Mouse (Mus musculus) right cerebral cortex, postnatal 25 days (tissue): ENCODE results near the gene Hipk2.

ENCODE experiments used
- DNase-seq: peaks from one replicate; pipeline ENCODE4 v3.0.0; 2022

The Hipk2 gene

DNA sequence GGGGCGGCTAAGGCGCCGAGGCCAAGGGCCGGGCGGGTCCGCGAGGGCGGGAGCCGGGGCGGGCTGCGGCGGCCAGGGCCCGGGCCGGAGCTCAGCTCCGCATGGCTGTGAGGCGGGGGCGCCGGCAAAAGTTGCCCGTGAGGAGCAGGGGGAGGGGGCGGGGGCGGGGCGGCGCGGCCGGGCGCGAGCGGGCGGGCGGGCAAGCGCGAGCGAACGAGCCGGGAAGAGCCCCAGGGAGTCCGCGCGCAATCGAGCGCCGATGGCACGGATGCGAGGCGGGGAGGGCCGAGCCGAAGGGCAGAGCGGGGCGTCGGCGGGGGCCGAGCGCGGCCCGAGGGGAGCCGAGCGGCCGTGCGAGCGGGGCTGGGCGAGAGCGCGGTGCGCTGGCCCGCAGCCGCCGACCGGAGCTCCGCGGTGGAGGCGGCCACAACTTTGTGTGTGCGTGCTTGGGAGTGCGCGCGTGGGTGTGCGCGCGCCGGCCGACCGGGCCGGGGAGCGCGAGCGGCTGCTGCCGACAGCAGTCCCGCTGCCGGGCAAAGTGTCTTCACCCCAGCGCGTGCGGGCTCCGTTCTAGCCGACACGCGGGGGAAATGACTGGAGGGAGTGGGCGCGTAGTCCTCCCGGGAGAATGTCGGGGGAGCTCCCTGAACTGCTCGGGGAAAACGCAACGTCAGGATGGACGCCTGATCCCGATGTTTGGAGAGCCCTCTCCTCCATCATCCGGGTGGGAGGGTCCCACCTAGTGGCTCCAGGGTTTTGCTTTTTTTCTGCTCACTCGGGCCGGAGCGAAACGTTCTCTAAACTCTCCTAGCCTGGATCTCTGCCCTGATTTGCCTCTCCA is at the start of gene Hipk2:
Gene Hipk2 (minus strand): TSS at position 95 of the 841 bp plus-strand sequence.
- DNase-seq: peak; percentile 82

DNA sequence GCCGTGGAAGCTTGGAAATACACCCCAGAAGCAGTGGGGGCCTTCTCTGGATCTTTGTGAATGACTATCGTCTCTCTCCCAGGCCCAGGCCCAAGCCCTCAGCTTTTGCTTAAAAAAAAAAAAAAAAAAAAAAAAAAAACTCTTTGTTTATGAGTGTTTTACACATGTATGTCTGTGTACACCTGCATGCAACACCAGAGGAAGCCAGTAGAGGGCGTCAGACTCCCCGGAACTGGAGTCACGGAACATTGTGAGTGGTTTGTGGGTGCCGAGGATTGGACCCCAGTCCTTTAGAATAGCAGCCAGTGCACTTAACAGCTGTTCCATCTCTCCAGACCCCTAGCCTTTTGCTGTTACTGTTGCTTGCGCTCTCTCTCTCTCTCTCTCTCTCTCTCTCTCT is 49.8 kb upstream of the Hipk2 start:
- DNase-seq: no peak

DNA sequence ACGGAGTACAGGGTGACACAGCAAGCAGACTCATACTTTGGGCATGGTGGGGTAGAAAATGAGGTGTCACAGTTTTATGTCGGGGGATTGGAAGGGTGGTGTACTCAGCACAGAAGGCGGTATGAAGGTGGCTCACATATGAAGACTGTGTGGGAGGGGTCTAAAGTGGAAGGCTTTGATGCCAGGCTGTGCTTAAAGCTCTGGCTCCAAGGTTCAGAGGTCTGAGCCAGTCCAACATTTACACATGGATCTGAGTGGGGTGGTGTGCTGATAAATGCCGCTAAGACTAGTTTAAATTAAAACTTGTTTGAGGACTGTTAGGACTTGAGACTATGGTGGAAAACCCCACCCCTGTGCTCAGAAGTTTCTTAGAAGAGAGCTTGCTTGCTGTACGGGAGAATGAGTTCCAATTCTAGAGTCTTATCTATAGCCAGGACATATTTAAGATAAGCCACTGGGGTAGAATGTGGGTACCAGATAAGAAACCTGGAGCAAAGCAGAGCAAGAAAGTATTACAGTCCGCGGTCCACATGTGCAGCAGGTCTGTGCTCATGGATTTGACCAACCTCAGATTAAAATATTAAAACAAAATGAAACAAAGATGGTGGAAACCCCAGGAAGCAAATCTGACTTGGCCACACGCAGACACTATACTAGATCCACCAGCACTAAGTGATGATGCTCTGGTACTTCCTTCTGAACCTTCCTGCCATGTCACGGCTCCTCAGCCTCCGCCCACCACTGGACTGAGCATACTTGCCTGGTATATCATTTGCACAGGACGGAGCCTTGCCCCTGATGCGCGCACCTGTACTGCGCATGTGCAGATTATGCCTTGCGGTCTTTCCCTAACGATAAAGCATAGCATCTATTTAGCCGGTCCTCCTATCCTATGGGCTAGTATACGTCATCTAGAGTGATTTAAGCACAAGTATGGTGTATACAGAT is 48.2 kb upstream of the Hipk2 start:
- no peak for DNase-seq

DNA sequence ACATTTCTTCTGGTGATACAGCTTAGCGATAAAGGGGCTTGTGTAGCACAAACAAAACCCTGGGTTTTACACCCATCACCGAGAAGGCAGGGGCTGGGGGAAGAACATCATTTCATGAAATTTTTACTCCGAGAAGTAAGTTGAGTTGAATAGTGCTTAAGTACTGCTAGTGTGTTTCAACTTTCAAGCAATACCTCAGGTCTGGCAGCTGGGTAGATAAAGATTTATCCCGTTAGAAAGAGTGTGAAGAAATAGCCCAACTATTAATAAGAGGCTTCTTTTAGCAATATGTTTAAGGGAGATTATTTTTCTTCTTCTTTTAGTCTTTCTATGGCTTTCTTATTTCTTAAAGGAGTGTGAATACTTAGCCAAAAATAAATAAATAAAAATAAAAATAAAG is 47.5 kb upstream of the Hipk2 start:
- DNase-seq: no peak

DNA sequence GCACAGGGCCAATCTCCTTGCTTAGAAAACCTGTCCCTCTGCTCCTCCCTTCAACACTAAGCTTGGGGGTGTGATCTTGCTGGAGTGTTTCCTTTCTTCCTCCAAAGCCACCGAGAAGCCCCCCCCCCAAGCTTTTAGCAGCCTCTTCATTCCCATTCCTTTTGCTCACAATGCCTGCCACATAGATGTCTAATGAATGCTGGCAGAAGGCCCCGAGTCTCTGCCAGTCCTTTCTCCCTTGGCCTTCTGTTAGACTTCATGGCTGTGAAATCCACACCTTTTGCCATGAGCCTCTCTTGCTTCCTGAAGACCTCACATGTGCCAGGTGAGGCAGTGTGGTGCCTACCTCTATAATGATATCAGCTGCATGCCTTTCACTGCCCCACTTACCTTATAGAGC is 46.6 kb upstream of the Hipk2 start:
- no peak for DNase-seq

DNA sequence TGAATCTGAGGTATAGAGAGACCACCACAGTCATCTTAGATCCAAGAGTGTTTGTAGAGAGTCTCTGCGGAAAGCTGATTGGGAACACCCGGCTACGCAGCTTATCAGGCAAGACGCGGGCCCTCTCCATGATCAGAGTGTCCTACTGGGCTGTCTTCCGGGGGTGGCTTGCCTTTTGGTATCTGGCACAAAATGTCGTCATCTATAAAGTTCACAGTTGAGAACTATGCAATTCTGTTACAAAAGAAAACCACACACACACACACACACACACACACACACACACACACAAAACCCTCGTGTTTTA is 45.8 kb upstream of the Hipk2 start:
- no peak for DNase-seq

DNA sequence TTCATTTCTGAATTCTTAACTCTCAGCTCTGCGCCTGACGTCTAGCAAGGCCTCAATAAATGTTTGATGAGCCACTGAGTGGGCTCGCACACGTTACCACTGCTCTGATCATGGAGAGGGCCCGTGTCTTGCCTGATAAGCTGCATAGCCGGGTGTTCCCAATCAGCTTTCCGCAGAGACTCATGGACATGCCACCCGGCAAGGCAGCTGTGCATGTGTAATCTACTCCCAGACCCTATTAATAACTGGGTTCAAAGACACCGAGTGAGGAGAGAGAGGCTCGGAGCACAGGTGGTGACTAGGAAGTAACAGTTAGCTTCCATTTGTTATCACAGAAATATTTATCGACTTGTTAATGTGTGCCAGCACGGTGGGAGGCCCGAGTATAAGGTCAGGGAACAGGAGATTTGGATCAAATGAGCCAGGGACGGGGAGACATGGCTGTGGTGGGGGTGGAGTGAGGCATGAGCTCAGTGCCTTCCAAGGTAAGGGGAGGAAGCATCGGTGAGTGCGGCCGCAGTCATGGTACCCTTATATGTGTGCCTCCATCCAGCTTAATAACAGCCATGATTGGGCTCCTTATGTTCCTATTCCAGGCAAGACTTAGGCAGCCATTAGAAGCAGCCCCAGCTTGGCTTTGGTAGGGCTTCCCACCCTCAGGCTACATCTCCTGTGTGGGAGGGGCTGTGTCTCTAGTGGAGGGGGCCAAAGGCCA is 45.3 kb upstream of the Hipk2 start:
- DNase-seq: no peak

DNA sequence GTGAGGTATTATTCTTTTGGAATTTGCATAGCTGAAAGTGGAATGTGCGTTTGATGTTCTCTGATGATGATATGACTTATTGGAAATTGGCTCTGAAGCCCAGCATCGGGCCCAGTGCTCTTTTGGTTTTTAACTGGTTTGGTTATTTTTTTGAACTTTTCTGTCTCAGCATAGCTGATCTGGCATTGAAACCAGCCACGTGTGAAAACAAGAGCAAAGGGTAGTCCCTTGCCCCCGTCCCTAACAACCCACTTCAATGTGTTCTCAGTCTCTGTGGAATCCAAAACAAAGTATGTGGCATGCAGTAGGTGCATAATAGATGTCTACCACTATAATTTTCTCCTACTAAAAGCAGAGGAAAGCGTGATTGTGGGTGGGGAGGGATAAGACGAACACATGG is 44.2 kb upstream of the Hipk2 start:
- DNase-seq: no peak

DNA sequence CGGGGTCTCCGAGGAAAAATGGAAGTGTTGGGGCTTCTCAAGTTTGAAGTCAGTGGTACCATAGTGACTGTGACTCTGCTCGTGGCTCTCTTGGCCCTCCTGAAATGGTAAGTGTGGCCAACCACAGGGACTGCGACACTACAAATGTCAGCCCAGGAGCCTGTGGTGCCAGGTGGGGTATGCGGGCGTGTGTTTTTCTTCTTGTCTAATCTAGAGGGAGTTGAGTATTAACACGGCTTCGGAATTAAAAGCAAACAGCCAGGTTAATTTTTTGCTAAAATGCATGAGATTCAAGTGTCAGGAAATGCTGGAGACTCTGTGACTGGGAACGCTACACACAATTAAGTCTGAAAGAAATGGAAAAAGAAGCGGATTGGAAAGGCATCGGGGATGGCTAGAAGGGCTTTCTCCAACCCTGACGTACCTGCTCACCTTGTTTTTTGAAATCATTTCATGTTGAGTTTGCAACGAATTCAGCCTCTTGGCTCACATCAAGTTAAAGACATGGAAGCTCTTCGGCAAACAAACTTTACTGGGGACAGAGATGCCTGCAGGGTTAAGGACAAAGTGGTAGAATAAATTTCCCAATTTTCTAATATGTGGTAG is 43.3 kb upstream of the Hipk2 start:
- DNase-seq: no peak

DNA sequence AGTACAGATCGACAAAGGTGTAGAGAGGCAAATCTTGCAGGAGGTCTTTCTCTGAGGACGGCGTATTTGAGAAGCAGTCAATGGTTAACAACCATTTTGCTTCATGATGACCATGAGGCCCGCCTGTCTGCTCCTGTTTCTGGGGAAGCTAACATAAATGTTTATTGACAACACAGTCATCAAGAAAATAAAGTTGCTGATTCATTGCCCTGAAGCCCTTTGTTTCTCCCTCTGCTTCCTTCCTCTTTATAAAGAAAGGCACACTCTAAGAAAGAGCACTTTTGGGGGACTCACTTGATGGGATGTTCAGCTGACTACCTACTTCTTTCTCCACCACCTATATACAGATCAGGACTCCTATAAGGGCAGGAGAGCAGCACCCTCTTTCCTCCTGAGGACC is 42.8 kb upstream of the Hipk2 start:
- no peak for DNase-seq

DNA sequence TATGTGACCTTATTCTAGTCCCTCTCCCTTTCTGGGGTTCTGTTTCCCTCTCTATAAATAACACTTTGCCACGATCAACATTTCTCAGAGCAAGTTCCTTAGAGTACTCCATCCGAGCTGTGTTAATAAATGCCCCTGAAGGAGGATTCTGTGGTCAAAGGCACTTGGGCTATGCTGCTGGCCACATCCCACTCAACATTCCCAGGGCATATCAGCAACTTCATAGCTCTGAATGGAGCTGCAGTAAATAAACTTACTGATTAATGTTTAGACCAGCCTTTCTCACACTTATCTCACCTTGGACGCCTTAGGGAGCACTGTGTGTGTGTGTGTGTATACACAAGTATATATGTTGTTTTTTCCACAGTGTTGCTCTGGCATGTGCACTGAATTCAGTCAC is 41.5 kb upstream of the Hipk2 start:
- no peak for DNase-seq

DNA sequence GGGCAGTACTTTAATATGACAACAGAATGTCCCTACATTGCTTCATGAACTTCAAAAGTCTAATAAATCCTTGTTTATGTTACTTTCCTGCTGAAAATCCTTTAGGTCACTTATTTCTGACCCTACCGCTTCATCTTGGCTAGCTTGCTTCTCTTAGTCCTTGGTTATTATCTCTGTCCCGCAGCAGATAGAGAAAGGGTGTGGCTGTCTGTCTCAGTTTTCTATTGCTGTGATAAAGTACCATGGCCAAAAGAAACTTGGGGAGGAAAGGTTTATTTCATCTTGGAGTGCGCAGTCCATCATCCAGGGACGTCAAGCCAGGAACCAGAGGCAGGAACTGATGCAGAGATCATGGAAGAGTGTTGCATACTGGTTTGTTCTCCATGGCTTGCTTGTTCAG is 40.6 kb upstream of the Hipk2 start:
- DNase-seq: no peak

DNA sequence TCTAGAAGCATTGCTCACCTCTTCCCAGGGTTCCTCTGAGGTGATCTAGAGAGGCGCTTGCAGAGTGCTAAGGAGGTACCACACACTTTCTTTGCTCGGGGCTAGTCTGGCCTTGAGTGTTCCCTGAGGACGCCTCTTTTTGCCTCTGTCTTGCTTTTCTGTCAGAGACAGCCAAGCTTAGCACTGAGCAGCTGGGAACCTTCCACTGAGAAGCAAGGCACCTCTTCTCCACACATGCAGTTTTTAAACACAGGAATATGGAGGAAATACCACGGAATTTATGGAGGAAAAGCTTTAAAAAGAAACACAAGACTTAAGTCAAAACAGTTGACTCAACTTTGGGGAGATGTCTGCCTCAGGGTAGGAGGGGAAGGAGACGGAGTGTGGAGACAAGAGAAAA is 39.8 kb upstream of the Hipk2 start:
- DNase-seq: no peak

DNA sequence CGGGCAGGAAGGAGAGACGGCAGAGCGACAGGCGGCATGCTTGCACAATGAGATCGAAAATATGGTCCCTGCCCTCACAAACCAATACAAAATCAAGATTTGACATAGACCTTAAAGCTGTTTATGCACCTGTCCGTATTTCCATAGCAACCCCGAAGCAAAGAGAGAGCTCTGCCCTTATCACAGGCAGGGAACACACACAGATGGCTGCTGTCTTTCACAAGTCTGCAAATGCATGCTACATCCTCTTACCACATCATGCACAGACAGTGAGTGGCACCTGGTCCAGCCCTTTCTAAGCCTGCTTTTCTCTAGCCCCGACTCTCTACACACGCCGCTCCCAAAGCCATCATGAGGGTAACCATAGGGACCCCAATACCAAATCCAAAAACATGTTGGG is 38.2 kb upstream of the Hipk2 start:
- DNase-seq: no peak

DNA sequence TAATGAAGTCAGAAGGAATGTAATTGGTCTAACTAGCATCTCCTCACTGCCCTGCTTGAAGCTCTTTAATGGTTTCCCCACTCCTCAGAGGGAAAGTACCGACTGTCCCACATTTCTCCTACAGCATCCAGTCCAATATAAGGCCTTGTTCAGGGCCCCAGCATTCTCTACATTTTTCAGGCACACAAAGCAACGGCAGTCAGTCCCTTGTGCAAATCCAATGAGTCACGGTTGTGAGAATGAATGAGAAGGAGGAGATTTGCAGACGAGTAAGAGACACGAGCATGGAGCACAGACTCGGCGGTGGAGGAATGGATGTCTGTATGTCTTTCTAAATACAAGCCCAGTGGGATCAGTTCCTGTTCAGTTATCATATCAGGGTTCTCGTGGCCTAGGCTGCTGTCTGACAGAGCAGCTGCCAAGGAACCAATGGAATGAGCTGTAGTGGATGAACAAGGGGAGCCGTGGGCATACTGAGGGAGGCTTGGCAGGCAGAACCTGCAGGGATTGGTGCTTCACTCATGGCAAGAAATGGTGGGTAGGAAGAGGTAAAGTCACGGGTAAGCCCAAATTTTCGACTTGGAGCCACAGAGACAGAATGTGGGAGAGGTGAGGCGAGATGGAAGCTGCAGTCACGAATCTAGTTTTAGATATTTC is 37.5 kb upstream of the Hipk2 start:
- peak; percentile 20 for DNase-seq

DNA sequence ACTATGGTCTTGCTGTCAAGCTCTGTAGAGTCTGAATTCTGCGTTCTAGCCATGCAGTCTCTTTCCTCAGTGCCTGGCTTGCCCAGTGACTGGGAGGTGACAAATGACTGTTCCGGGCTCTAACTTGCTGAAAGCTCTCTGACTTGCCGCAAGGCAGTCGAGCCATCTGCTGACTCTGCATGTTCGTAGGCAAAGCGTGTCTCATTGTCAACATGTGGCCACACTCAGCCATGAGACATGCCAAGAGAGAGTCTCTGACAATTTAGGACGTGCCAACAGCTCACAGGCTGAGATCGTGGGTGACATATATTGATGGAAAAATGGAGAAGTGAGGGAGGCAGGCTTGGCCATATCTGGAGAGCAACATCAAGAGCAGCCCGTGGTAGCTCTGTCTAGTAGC is 36.9 kb upstream of the Hipk2 start:
- no peak for DNase-seq

DNA sequence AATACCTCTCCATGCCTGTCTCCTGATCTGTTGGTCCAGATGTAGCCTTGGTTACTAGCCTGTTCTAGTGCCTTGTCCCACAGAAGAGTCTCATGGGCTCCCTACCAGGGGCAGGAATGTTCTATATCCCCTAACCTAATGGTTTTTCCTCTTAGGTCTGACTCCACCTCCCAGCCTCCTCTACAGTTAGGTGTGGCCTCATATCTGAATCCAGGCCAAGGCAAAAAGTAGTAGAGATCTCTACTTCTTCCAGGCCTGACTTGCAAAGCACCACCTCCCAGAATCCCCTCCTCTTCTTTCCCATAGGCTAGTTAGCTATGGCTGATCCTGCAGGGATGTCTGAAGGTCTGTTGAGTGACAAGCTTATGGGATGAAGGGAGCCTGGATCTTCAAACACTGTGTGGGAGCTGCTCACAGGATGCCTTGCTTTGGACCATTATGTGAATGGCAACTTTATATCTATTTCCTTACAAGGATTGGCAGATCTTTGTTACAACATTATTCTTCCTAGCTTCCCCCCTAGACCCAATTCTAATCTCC is 36.2 kb upstream of the Hipk2 start:
- DNase-seq: no peak

DNA sequence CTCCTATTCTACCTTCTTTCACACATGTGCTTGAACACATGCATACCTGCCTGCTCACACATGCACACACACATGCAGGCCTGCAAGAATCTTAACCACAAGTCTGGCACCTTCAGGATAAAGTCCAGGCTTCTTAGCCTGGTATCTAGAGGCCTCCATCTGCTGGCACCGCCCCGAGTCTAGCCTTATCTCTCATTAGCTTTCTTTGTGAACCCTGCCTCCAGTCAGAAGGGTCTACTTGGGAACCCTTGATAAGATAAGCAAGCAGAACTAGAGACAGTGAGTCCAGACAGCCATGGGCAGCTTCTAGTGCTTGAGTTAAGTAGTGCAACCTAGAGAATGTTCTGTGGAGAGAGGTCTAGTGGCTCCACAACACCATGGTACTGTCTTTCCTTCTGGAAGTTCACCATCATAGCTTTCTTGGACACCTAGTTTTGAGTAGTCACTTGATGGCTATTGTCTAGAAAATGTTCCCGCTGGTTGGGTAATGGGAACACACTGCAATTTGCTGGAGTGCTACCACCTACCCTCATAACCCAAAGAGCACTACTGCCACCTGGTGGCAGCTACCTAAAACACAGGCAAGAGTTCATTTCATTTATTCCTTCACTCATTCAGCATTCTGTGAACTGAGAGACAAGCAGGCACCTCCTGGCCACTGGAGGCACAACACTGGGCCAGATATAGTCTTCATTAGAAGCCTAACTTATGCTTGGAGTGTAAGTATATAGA is 35.0 kb upstream of the Hipk2 start:
- no peak for DNase-seq

DNA sequence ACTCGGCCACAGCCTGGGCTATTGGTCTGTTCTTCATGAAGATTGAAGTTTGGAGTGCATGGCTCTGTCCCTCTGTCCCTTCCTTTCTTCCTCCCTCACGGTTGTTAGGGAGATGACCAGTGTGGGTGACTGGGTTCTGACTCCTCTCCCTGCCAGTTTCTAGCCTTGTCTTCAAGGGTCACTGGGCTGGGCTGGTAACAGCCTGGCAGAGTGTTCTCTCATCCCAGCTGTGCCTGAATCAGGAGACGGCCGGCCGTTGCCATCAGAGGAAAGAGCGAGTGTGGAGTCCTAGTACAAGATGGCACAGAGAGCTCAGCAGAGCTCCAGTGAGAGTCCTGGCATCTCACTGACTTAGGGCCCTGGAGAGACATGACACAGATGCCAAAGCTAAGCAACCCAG is 32.4 kb upstream of the Hipk2 start:
- DNase-seq: no peak

DNA sequence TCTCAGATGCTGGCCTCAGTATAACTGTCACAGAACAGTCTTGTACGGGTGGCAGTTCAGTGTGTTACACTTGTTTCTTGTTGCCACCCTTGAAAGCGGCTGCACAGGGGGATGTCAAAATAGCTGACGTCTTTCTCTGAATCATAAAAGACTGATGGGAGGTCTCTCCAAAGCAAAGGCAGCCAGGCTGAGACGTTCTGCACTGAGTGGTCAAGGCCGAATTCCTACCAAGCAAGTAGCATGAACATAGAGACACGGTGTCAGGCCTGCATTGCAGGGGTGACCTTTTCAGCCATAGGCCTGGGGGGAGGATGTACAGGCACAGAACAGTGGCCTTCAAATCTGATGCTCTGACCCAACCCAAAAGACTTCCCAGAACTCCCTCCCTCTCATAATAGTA is 30.0 kb upstream of the Hipk2 start:
- no peak for DNase-seq

DNA sequence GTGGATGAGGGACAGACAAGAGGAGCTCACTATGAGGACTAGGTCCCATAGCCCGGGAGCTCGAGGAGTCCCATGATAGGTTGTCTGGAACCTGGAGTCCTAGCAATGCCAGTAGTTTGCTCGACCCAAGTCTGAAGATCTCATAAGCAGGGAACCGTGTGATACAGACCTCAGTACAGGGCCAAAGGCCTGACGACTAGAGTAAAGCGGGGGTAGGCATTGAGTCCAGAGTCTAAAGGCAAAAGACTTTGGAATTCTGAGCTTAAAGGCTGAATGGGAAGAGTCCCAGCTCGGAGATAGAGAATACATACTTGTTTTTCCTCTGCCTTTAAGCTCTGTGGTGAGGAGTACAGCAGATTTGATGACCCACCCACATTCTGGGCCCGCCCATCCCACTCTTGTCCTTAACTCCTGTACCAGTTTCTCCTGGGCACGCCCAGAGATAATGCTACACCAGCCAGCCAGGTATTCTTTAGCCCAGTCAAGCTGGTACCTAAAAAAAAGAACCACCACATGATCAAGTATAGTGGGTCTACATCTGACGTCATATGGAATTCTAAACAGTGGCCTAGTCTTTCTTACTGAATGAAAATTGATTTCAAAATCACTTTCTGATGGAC is 27.0 kb upstream of the Hipk2 start:
- no peak for DNase-seq
